Mouse (Mus musculus): ENCODE data around the gene G6pdx.

The G6pdx gene

GRCm38 (mm10) chrX:74428826-74429276 lies at the start of gene G6pdx:
Gene G6pdx, minus strand, starts transcription at chrX:74429194.
- peak; percentile 78 to 84 for DNase-seq (ENCODE audit: low spot score in 2 of 2)

GRCm38 (mm10) chrX:74452773-74453172 lies 23.8 kb upstream of the G6pdx start:
- no peak for DNase-seq (ENCODE audit: low spot score in 2 of 2)

- no peak for DNase-seq (ENCODE audit: low spot score in 2 of 2)
Observed at GRCm38 (mm10) chrX:74451157-74451912, 22.3 kb upstream of the G6pdx start.

GRCm38 (mm10) chrX:74429290-74429821 lies 362 bp upstream of the G6pdx start:
- peak; percentile 34 to 55 for DNase-seq (ENCODE audit: low spot score in 2 of 2)

GRCm38 (mm10) chrX:74428146-74428825 lies 708 bp downstream of the G6pdx start:
- DNase-seq (ENCODE audit: low spot score in 2 of 2), result peak in 1 of 2 experiments; percentile 4

GRCm38 (mm10) chrX:74427116-74427515 lies 1.9 kb downstream of the G6pdx start:
- no peak for DNase-seq (ENCODE audit: low spot score in 2 of 2)

GRCm38 (mm10) chrX:74426256-74426655 lies 2.7 kb downstream of the G6pdx start:
- no peak for DNase-seq (ENCODE audit: low spot score in 2 of 2)

- peak; percentile 32 to 59 for DNase-seq (ENCODE audit: low spot score in 2 of 2)
Observed at GRCm38 (mm10) chrX:74425195-74425594, 3.8 kb downstream of the G6pdx start.

GRCm38 (mm10) chrX:74424443-74424842 lies 4.6 kb downstream of the G6pdx start:
- no peak for DNase-seq (ENCODE audit: low spot score in 2 of 2)

- peak; percentile 20 to 53 for DNase-seq (ENCODE audit: low spot score in 2 of 2)
Observed at GRCm38 (mm10) chrX:74413377-74413776, 15.6 kb downstream of the G6pdx start.

- no peak for DNase-seq (ENCODE audit: low spot score in 2 of 2)
Observed at GRCm38 (mm10) chrX:74408340-74408739, 20.7 kb downstream of the G6pdx start.

GRCm38 (mm10) chrX:74400136-74400535 lies 28.9 kb downstream of the G6pdx start:
- DNase-seq (ENCODE audit: low spot score in 2 of 2), result no peak

- DNase-seq (ENCODE audit: low spot score in 2 of 2), result peak; percentile 67 to 71
Observed at GRCm38 (mm10) chrX:74392535-74393443, 36.2 kb downstream of the G6pdx start, which contains the start of the genes Fam3a and Ikbkg. Gene Fam3a, minus strand, starts transcription at chrX:74393272. Gene Ikbkg, plus strand, starts transcription at chrX:74393290.

GRCm38 (mm10) chrX:74388153-74388552 lies 40.8 kb downstream of the G6pdx start:
- DNase-seq (ENCODE audit: low spot score in 2 of 2), result no peak

GRCm38 (mm10) chrX:74384451-74384850 lies 44.5 kb downstream of the G6pdx start:
- no peak for DNase-seq (ENCODE audit: low spot score in 2 of 2)

- DNase-seq (ENCODE audit: low spot score in 2 of 2), result peak; percentile 70 to 82
Observed at GRCm38 (mm10) chrX:74372888-74373549, 56.0 kb downstream of the G6pdx start, which contains the start of the genes Ubl4a and Slc10a3. Gene Ubl4a, minus strand, starts transcription at chrX:74373218. Gene Slc10a3, minus strand, starts transcription at chrX:74373349.

GRCm38 (mm10) chrX:74368209-74368909 lies 60.6 kb downstream of the G6pdx start:
- DNase-seq (ENCODE audit: low spot score in 2 of 2), result peak; percentile 43 to 59

GRCm38 (mm10) chrX:74367512-74367911 lies 61.5 kb downstream of the G6pdx start:
- no peak for DNase-seq (ENCODE audit: low spot score in 2 of 2)

Data from spleen, postnatal 14 days (tissue).